Comparison of ENCODE assay signal across 9 mouse cellular contexts in genomic region chr2:65396128-65396527, GRCm38 (mm10). TPM values are rescaled to one million over a fixed set of nuclear protein-coding genes. Genes with fewer than 3 reads are reported as not detected.
DNase-seq lines count a peak whose midpoint lies in the region; ATAC-seq and TF ChIP-seq lines count a peak whose summit lies in the region.
"Had no signal": no experiment of that assay in that cellular context is flagged by ENCODE, and none has a peak within 500 bp of the region (broad histone marks: within the 10 kb centered on the region; RNA-seq: fewer than 3 reads in every experiment).

No protein-coding gene starts in this region.

- WGBS in heart, postnatal 0 days = 21% methylated on average over 3 of the region's 3 CpGs
- WGBS in hindbrain, postnatal 0 days = 16% methylated on average over 3 of the region's 3 CpGs

- no peak overlapping the region for H3K4me3 ChIP-seq in heart, postnatal 0 days (ENCODE audit: low read depth, low read length)
- no peak overlapping the region for H3K4me3 ChIP-seq in hindbrain, postnatal 0 days (ENCODE audit: low read length)

- no peaks in the 10 kb centered on the region for H3K9me3 ChIP-seq in heart, postnatal 0 days (replicated peaks; ENCODE audit: control insufficient read depth, low read length)
- no peaks in the 10 kb centered on the region for H3K9me3 ChIP-seq in hindbrain, postnatal 0 days (ENCODE audit: low read length)

- TF ChIP-seq EP300 in heart, postnatal 0 days (IDR thresholded peaks at IDR 0.05; ENCODE audit: low read depth) = no peak

- peaks cover 7% of the 10 kb centered on the region; the same call in 1 of the 2 replicates for H3K4me1 ChIP-seq in heart, postnatal 0 days (ENCODE audit: control insufficient read depth, insufficient read depth)
- H3K4me1 ChIP-seq in hindbrain, postnatal 0 days (ENCODE audit: insufficient read depth, low read length) = no peaks in the 10 kb centered on the region

- no peak overlapping the region for H3K4me2 ChIP-seq in heart, postnatal 0 days (ENCODE audit: low read depth, low read length)
- no peak overlapping the region for H3K4me2 ChIP-seq in hindbrain, postnatal 0 days (ENCODE audit: low read depth, low read length)

- no peaks in the 10 kb centered on the region for H3K27me3 ChIP-seq in heart, postnatal 0 days (ENCODE audit: control insufficient read depth, insufficient read depth, low read length)
- H3K27me3 ChIP-seq in hindbrain, postnatal 0 days (ENCODE audit: insufficient read depth, low read length) = no peaks in the 10 kb centered on the region

- DNase-seq in heart, postnatal 0 days (ENCODE audit: low spot score) = no peak
- no peak for DNase-seq in heart, adult 11 months
- DNase-seq in 3T3-L1 (ENCODE audit: low read depth, low spot score) (peak; percentile 72), adipocyte (ENCODE audit: low spot score) (peak; percentile 61)
- peak; percentile 81 for DNase-seq in hindbrain, postnatal 0 days (ENCODE audit: low spot score)
- no peak for DNase-seq in frontal cortex, postnatal 10 days (ENCODE audit: low spot score in 2 of 2)
- DNase-seq in gastrocnemius, adult 18-20 months (ENCODE audit: low spot score) = no peak

- H3K9ac ChIP-seq in heart, postnatal 0 days (replicated peaks; ENCODE audit: low read depth, low read length) = no peak overlapping the region
- no peak overlapping the region for H3K9ac ChIP-seq in hindbrain, postnatal 0 days (replicated peaks; ENCODE audit: low read length)

- TF ChIP-seq CTCF in heart, postnatal 0 days (IDR thresholded peaks at IDR 0.05; ENCODE audit: low read depth) = peak; percentile 56
- peak; percentile 76 for TF ChIP-seq CTCF in hindbrain, postnatal 0 days (IDR thresholded peaks at IDR 0.05; ENCODE audit: low read depth)

- H3K36me3 ChIP-seq in heart, postnatal 0 days (replicated peaks; ENCODE audit: control insufficient read depth, insufficient read depth, low read length) = no peaks in the 10 kb centered on the region
- no peaks in the 10 kb centered on the region for H3K36me3 ChIP-seq in hindbrain, postnatal 0 days (ENCODE audit: insufficient read depth, low read length)

- no peak for ATAC-seq in heart, postnatal 0 days (ENCODE audit: insufficient read depth, low read depth)
- peak; percentile 81 for ATAC-seq in hindbrain, postnatal 0 days
- no peak for ATAC-seq in inflammation-experienced regulatory T-cells, adult 6 months

- no peak overlapping the region for H3K27ac ChIP-seq in heart, postnatal 0 days (ENCODE audit: low read depth)
- H3K27ac ChIP-seq in hindbrain, postnatal 0 days = no peak overlapping the region

RNA-seq across cellular contexts. Expression of gene Slc38a11, which starts 32.3 kb away (rescaled TPM):
- not detected in 2 replicates for total RNA-seq in heart, postnatal 0 days (2014; rRNA removed; ENCODE audit: low replicate concordance)
- polyA plus RNA-seq in heart, postnatal 0 days (2015; fragmentation: Nextera tagmentation; extraction: Ambion mirVana) = 0.41 and 0.44 TPM in 2 replicates
- 4.1 and 6.0 TPM in 2 replicates for total RNA-seq in hindbrain, postnatal 0 days (2014; rRNA removed)
- polyA plus RNA-seq in hindbrain, postnatal 0 days (2015; fragmentation: Nextera tagmentation; extraction: Ambion mirVana) = 1.5 and 1.7 TPM in 2 replicates
- polyA plus RNA-seq in inflammation-experienced regulatory T-cells, adult 6 months (2017; shearing (Covaris generic)) = under 1 TPM in 2 of 3 experiments, not detected in 1; 0.24 to 0.55 TPM
- under 1 TPM; 0.71 to 0.78 TPM for total RNA-seq in gastrocnemius, adult 18-20 months (2021)
- total RNA-seq: neutrophil, adult 5-6 weeks had no signal

Comparison
In these comparisons a context has a peak if more than half of its experiments do, and no peak if none do; other contexts are left out.
1. DNase-seq: peak in 3T3-L1 (single experiment), adipocyte (single experiment) and hindbrain, postnatal 0 days (single experiment); none in heart, postnatal 0 days (single experiment), heart, adult 11 months (single experiment), frontal cortex, postnatal 10 days (0 of 2) and gastrocnemius, adult 18-20 months (single experiment).